Mouse (Mus musculus): ENCODE measurements around the gene Car2. TPM values are rescaled to one million over a fixed set of nuclear protein-coding genes. Genes with fewer than 3 reads are reported as not detected.

The Car2 gene
- polyA plus RNA-seq, 1 experiment from 2014 or later = 65.5 TPM

DNA sequence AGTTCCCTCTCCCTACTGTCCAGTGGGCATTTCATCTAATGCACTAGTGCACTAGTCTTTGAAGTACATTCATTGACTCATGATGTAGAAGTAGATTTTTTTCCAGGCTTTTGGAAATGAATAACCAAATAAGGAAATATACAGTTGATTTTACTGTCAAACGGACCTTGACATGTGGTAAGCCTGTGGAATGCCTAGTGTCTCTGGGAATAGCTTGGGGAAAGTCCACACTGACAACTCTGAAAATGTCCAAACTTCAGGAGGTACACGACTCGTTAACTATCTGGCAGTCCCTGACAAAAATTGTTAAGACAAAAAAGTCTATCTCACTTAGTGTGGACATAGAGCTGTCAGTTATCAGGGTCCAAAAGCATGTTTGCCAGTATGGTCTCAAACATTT, 18.1 kb downstream of the Car2 start:
- no peaks in the 10 kb centered on the region for H3K36me3 ChIP-seq (ENCODE audit: control insufficient read depth, insufficient read depth, low read length)
- ATAC-seq = no peak
- H3K4me2 ChIP-seq (ENCODE audit: low read length) = no peak overlapping the region
- H3K9me3 ChIP-seq (ENCODE audit: control insufficient read depth, low read length) = no peaks in the 10 kb centered on the region
- no peaks in the 10 kb centered on the region for H3K4me1 ChIP-seq (ENCODE audit: control insufficient read depth, insufficient read depth, low read depth, low read length)
- H3K27me3 ChIP-seq (replicated peaks; ENCODE audit: control insufficient read depth, insufficient read depth, low read length) = no peaks in the 10 kb centered on the region
- WGBS = 85% methylated on average over 3 of the region's 3 CpGs
- no peak overlapping the region for H3K9ac ChIP-seq (ENCODE audit: low read depth, low read length)
- H3K27ac ChIP-seq (ENCODE audit: low read depth, low read length) = no peak overlapping the region
- no peak overlapping the region for H3K4me3 ChIP-seq (ENCODE audit: low read length)

DNA sequence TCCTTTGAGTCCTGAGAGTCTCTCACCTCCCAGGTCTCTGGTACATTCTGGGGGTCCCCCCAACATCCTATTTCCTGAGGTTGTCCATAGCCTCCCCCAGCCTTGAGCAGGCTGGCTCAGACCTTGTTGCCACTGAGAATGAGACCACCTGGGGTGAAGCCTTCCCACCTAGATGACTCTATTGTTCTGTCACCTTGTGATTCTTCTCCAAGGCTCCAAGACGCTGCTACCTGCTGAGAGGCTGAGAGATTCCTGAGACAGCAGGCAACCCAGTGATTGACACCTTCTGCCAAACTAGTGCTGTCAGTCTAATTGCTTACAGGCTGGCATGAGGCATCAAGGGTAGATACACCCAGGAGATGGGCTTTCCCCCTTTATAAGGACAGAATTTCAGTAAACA, 21.2 kb downstream of the Car2 start:
- Histone ChIP-seq H3K4me2 (ENCODE audit: low read length) (no peak overlapping the region), H3K27me3 (replicated peaks; ENCODE audit: control insufficient read depth, insufficient read depth, low read length) (no peaks in the 10 kb centered on the region), H3K4me3 (ENCODE audit: low read length) (no peak overlapping the region), H3K9ac (ENCODE audit: low read depth, low read length) (no peak overlapping the region), H3K27ac (ENCODE audit: low read depth, low read length) (no peak overlapping the region), H3K36me3 (ENCODE audit: control insufficient read depth, insufficient read depth, low read length) (no peaks in the 10 kb centered on the region), H3K9me3 (ENCODE audit: control insufficient read depth, low read length) (no peaks in the 10 kb centered on the region), H3K4me1 (ENCODE audit: control insufficient read depth, insufficient read depth, low read depth, low read length) (no peaks in the 10 kb centered on the region)
- ATAC-seq = no peak
- WGBS = 36% methylated on average over 1 of the region's 1 CpGs

DNA sequence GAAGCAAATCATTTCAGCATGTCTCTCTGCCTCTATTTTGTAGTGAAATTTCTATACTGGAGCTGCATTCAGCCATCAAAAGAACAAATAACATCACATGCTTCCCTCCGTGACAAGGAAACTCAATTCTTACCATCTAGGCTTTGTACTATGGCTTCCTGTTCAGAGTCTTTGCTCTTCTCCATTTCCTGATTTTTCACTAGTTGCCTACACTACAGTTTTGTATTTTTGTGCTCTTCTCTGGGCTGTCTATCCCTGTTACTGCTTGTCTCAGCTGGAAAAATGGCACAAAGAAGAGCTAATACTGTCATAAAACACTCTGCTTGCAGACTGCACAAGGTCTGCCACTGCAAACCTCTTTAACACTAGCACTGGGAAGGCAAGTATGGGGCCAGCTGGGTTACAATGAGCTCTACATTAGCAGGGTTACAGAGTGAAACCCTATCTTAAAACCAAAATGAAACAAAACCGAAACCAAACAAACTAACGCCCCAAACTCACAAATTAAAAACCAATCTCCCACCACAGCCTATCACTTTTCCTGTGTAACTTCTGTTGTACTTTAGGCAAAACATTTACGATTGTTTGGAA, 26.0 kb downstream of the Car2 start:
- Histone ChIP-seq H3K27me3 (replicated peaks; ENCODE audit: control insufficient read depth, insufficient read depth, low read length) (no peaks in the 10 kb centered on the region), H3K9me3 (ENCODE audit: control insufficient read depth, low read length) (no peaks in the 10 kb centered on the region), H3K4me2 (ENCODE audit: low read length) (no peak overlapping the region), H3K4me3 (ENCODE audit: low read length) (no peak overlapping the region), H3K27ac (ENCODE audit: low read depth, low read length) (no peak overlapping the region), H3K4me1 (ENCODE audit: control insufficient read depth, insufficient read depth, low read depth, low read length) (no peaks in the 10 kb centered on the region), H3K9ac (ENCODE audit: low read depth, low read length) (no peak overlapping the region), H3K36me3 (ENCODE audit: control insufficient read depth, insufficient read depth, low read length) (no peaks in the 10 kb centered on the region)
- no peak for ATAC-seq
- WGBS = 89% methylated on average over 4 of the region's 4 CpGs

DNA sequence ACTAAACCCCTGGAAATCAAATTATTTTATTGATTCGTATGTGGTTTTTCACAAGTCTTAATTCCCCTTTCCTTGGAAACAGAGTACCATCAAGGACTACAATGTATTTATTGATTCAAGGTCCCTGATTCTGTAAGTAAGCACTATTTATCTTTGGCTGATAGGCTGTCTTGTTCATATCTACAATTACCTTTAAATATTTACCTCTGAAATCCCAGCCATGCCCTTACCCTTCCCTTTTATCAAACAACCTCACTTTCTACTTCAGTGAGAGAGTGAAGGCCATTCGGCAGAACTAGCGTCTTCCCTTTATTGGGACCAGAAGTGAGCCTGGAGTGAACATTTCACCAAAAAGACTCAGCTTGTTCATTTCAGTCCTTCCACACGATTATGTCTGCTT, 27.7 kb downstream of the Car2 start:
- no peaks in the 10 kb centered on the region for H3K27me3 ChIP-seq (replicated peaks; ENCODE audit: control insufficient read depth, insufficient read depth, low read length)
- no peaks in the 10 kb centered on the region for H3K36me3 ChIP-seq (ENCODE audit: control insufficient read depth, insufficient read depth, low read length)
- no peak for ATAC-seq
- H3K9ac ChIP-seq (ENCODE audit: low read depth, low read length) = no peak overlapping the region
- WGBS = 92% methylated on average over 4 of the region's 4 CpGs
- H3K4me2 ChIP-seq (ENCODE audit: low read length) = no peak overlapping the region
- no peak overlapping the region for H3K4me3 ChIP-seq (ENCODE audit: low read length)
- no peaks in the 10 kb centered on the region for H3K4me1 ChIP-seq (ENCODE audit: control insufficient read depth, insufficient read depth, low read depth, low read length)
- no peak overlapping the region for H3K27ac ChIP-seq (ENCODE audit: low read depth, low read length)
- no peaks in the 10 kb centered on the region for H3K9me3 ChIP-seq (ENCODE audit: control insufficient read depth, low read length)

DNA sequence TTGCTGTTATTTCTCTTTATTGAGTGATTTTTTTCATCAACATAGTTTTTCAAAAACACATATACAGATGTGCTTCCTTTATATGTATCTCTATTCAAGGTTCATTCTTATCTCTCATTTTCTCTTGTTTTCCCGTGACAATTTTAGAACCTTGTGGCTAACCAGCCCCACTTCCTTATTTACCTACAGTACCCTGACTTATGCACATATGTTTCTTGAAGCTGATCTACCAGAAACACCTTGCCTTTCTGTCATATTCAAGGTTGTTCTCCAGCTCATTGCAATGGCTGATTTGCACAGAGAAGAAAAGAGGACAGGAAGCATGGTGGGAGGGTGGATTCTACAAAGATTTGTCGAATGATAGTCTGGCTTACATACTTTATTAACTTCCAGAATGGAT, 29.3 kb downstream of the Car2 start:
- no peak overlapping the region for H3K27ac ChIP-seq (ENCODE audit: low read depth, low read length)
- no peak overlapping the region for H3K4me2 ChIP-seq (ENCODE audit: low read length)
- H3K4me3 ChIP-seq (ENCODE audit: low read length) = no peak overlapping the region
- H3K9ac ChIP-seq (ENCODE audit: low read depth, low read length) = no peak overlapping the region
- no peaks in the 10 kb centered on the region for H3K27me3 ChIP-seq (replicated peaks; ENCODE audit: control insufficient read depth, insufficient read depth, low read length)
- no peaks in the 10 kb centered on the region for H3K36me3 ChIP-seq (ENCODE audit: control insufficient read depth, insufficient read depth, low read length)
- WGBS = 91% methylated on average over 2 of the region's 2 CpGs
- no peaks in the 10 kb centered on the region for H3K4me1 ChIP-seq (ENCODE audit: control insufficient read depth, insufficient read depth, low read depth, low read length)
- H3K9me3 ChIP-seq (ENCODE audit: control insufficient read depth, low read length) = no peaks in the 10 kb centered on the region
- ATAC-seq = no peak

DNA sequence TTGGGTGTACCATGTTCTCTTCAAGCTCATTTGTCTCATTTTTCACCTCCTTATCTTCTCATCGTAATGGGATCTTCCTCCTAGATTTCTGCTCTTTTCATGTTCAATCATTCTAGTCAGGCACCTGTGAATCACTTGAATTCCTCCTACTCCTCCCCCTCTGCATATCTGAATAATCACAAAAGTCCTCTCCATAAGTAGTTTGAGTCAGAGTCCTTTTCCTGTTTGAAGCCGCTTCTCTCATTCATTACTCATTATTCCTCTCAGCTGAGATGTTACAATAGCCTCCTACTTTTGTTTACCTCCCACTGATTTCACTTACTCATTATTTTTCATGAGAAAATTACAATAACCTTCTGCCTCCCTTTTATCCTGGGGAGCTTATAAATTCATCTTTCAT, 31.2 kb downstream of the Car2 start:
- Histone ChIP-seq H3K9me3 (ENCODE audit: control insufficient read depth, low read length) (no peaks in the 10 kb centered on the region), H3K27me3 (replicated peaks; ENCODE audit: control insufficient read depth, insufficient read depth, low read length) (no peaks in the 10 kb centered on the region), H3K36me3 (ENCODE audit: control insufficient read depth, insufficient read depth, low read length) (no peaks in the 10 kb centered on the region), H3K4me1 (ENCODE audit: control insufficient read depth, insufficient read depth, low read depth, low read length) (no peaks in the 10 kb centered on the region), H3K27ac (ENCODE audit: low read depth, low read length) (no peak overlapping the region), H3K4me2 (ENCODE audit: low read length) (no peak overlapping the region), H3K4me3 (ENCODE audit: low read length) (no peak overlapping the region), H3K9ac (ENCODE audit: low read depth, low read length) (no peak overlapping the region)
- 41% methylated on average over 2 of the region's 2 CpGs for WGBS
- ATAC-seq = no peak

DNA sequence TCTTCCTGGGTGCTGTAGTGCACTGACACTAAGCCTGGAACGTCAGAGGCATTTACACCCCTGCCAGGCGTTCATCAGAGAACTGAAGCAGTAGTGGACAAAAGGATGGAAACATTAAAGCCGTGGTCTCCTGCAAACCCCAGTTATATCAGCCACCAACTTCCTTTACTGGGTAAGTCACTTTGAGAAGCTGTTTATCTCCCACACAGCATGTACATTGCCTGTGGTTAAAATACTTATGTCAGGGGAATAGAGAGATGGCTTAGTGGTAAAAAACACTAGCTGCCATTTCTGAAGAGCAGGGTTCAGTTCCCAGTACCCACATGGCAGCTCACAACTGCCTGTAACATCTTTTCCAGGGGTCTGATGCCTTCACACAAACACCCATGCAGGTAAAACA, 58.6 kb downstream of the Car2 start:
- Histone ChIP-seq H3K4me1 (ENCODE audit: control insufficient read depth, insufficient read depth, low read depth, low read length) (no peaks in the 10 kb centered on the region), H3K4me3 (ENCODE audit: low read length) (no peak overlapping the region), H3K27ac (ENCODE audit: low read depth, low read length) (no peak overlapping the region), H3K9ac (ENCODE audit: low read depth, low read length) (no peak overlapping the region), H3K36me3 (ENCODE audit: control insufficient read depth, insufficient read depth, low read length) (no peaks in the 10 kb centered on the region), H3K27me3 (replicated peaks; ENCODE audit: control insufficient read depth, insufficient read depth, low read length) (no peaks in the 10 kb centered on the region), H3K4me2 (ENCODE audit: low read length) (no peak overlapping the region), H3K9me3 (ENCODE audit: control insufficient read depth, low read length) (no peaks in the 10 kb centered on the region)
- no peak for ATAC-seq
- 73% methylated on average over 3 of the region's 3 CpGs for WGBS

DNA sequence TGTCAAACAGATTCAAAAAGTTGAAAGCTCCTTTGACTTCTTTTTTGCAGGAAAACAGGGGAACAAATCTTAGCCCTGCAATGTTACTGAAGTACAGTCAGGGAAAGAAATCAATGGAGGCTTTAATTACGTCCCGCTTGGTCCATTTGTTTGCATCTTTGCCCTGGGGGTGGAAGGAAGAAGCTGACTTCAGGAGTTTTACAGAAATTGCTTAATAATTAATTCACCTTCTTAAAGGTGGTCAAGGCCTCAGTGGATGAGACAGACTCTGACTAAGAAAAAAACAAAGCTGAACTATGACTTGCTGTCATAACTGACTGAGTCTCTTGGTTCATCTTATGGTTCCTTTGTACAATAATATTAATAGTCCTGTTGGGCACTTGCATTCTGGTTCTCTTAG, 59.6 kb downstream of the Car2 start:
- no peak for ATAC-seq
- 71% methylated on average over 2 of the region's 2 CpGs for WGBS

DNA sequence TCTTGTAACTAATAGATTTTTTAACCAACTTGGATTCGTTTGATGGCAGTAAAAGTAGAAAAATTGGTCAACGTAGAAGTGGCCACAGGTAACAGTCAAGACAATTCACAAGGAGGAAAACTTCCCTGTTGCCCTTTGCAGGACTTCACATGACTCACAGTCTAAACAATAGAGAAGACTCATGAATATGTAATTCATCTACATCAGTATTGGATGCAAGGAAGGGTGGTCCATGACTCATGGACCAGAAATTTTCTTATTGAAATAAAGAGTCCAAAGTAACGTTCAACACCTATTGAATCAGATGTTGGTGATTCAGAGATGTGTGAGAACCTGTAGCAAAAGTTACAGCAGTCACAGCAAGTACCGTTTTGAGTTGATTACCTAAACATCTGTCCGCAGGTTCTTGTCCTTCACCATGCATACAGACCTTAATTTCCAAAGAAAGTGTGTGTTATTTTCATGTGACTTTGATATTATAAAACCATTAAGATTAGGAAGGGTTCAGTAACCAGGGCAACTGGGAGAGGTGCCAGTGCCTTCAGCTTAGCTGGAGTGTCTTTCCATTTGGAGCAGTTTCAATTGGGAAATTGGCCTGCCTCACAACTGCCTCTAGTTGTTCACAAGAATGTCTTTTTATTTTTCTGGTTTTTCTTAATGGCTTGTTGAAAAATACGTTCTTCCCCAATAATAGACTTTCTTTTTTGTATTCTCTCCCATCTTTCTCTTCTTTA, 62.2 kb downstream of the Car2 start:
- no peak overlapping the region for H3K27ac ChIP-seq (ENCODE audit: low read depth, low read length)
- H3K9ac ChIP-seq (ENCODE audit: low read depth, low read length) = no peak overlapping the region
- H3K27me3 ChIP-seq (replicated peaks; ENCODE audit: control insufficient read depth, insufficient read depth, low read length) = no peaks in the 10 kb centered on the region
- 70% methylated on average over 6 of the region's 6 CpGs for WGBS
- peak; percentile 76 for ATAC-seq
- H3K4me1 ChIP-seq (ENCODE audit: control insufficient read depth, insufficient read depth, low read depth, low read length) = no peaks in the 10 kb centered on the region
- H3K4me3 ChIP-seq (ENCODE audit: low read length) = no peak overlapping the region
- no peaks in the 10 kb centered on the region for H3K9me3 ChIP-seq (ENCODE audit: control insufficient read depth, low read length)
- no peaks in the 10 kb centered on the region for H3K36me3 ChIP-seq (ENCODE audit: control insufficient read depth, insufficient read depth, low read length)
- no peak overlapping the region for H3K4me2 ChIP-seq (ENCODE audit: low read length)

More for the DNA sequence above, 59.6 kb downstream of the Car2 start:
- Histone ChIP-seq H3K4me3 (ENCODE audit: low read length) (no peak overlapping the region), H3K9me3 (ENCODE audit: control insufficient read depth, low read length) (no peaks in the 10 kb centered on the region), H3K27me3 (replicated peaks; ENCODE audit: control insufficient read depth, insufficient read depth, low read length) (no peaks in the 10 kb centered on the region), H3K36me3 (ENCODE audit: control insufficient read depth, insufficient read depth, low read length) (no peaks in the 10 kb centered on the region), H3K4me1 (ENCODE audit: control insufficient read depth, insufficient read depth, low read depth, low read length) (no peaks in the 10 kb centered on the region), H3K27ac (ENCODE audit: low read depth, low read length) (no peak overlapping the region), H3K9ac (ENCODE audit: low read depth, low read length) (no peak overlapping the region), H3K4me2 (ENCODE audit: low read length) (no peak overlapping the region)
